Mouse (Mus musculus) spleen, adult 2 months (tissue): Measurements from ENCODE around the gene 5031439G07Rik.

Source experiments
- CTCF ChIP-seq: fragments of 200-500 bp; IDR thresholded peaks from 2 replicates; pipeline ENCODE4 v1.5.1; 2011; ENCODE audit warnings: mild to moderate bottlenecking, inconsistent platforms; ENCODE audit not compliant: insufficient read depth, insufficient read length, insufficient replicate concordance; ENCODE audit errors: extremely low read depth
- POLR2A ChIP-seq: fragments of 200-500 bp; IDR thresholded peaks from 2 replicates; pipeline ENCODE4 v1.6.1; 2011; ENCODE audit warnings: low read depth, low read length, inconsistent platforms

- no peak for TF ChIP-seq POLR2A
- no peak for TF ChIP-seq CTCF
Measured at GRCm38 (mm10) chr15:85012662-85013054, 24.3 kb upstream of the 5031439G07Rik start.
